Mouse (Mus musculus) lung, embryonic 14.5 days (tissue): ENCODE measurements at regions not wholly inside any gene's neighbourhood (a gene's known extent, or its start where the extent isn't known, plus 50 kb on each side); places are given as distances from the start of the nearest gene placed in this dataset.
A peak's percentile ranks its signal among the peaks of the same experiment; 100 is the strongest.

ENCODE experiments used
- ATAC-seq: fragments of 200-750 bp; cut with Nextera tagmentation; 2 replicates; pipeline ENCODE4 v1.8.0; 2017; ENCODE audit warnings: mild to moderate bottlenecking, moderate TSS enrichment, moderate library complexity; ENCODE audit not compliant: insufficient read depth
- DNase-seq: peaks from one replicate; pipeline ENCODE4 v3.0.0-alpha.2; 2015
- H3K27ac ChIP-seq: fragments of 300-500 bp; sonication (generic); 2 replicates; pipeline ENCODE4 v1.5.1; 2014; ENCODE audit warnings: low read depth, mild to moderate bottlenecking, moderate library complexity
- H3K27me3 ChIP-seq: fragments of 300-500 bp; sonication (generic); 2 replicates; pipeline ENCODE4 v1.6.1; 2014; ENCODE audit warnings: low read length, control low read depth; ENCODE audit not compliant: insufficient read depth
- H3K36me3 ChIP-seq: fragments of 300-500 bp; sonication (generic); 2 replicates; pipeline ENCODE4 v1.6.1; 2014; ENCODE audit warnings: control low read depth; ENCODE audit not compliant: insufficient read depth
- H3K4me1 ChIP-seq: fragments of 300-500 bp; sonication (generic); 2 replicates; pipeline ENCODE4 v1.6.1; 2014; ENCODE audit warnings: antibody characterized with exemption, control low read depth; ENCODE audit not compliant: insufficient read depth
- H3K4me2 ChIP-seq: fragments of 300-500 bp; sonication (generic); 2 replicates; pipeline ENCODE4 v1.6.1; 2014; ENCODE audit warnings: mild to moderate bottlenecking
- H3K4me3 ChIP-seq: fragments of 300-500 bp; sonication (generic); 2 replicates; pipeline ENCODE4 v1.5.1; 2014; ENCODE audit warnings: low read depth, low read length
- H3K9ac ChIP-seq: fragments of 300-500 bp; sonication (generic); 2 replicates; pipeline ENCODE4 v1.6.1; 2014
- H3K9me3 ChIP-seq: fragments of 300-500 bp; sonication (generic); 2 replicates; pipeline ENCODE4 v1.6.1; 2016; ENCODE audit warnings: low read depth, low read length, control low read depth
- CTCF ChIP-seq: IDR thresholded peaks from 2 replicates; pipeline ENCODE4 v1.5.1; 2016; ENCODE audit warnings: antibody characterized with exemption, low read depth
- WGBS: fragments of 180-500 bp; shearing (Covaris S2); extraction: QIAGEN DNeasy Blood & Tissue Kit; methylation state at CpG from one replicate; pipeline ENCODE4 v1.1.7; 2014; 5-methylcytosine and 5-hydroxymethylcytosine counted together

DNA sequence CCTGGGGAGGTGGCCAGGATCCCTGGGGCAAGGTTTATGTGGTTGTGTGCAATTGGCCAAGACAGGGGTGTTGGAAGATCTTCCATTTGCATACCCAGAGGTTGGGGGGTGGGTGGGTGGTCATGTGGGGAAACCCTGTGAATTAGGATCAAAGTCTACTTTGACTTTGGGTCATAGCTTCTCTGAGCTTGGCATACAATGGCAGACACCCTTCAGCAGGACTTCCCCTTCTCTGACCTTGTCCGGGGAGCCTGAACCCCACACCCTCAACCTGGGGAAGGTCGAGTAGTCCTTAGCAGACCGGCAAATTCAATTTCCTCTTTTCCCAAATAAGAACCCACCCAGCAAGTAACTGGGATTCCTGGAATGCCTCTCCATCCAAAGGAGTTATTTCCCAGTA lies 113.7 kb upstream of the Sfswap start:
- H3K9me3 ChIP-seq: no peaks in the 10 kb centered on the region
- ATAC-seq: no peak
- no peak overlapping the region for H3K4me3 ChIP-seq
- no peak overlapping the region for H3K4me2 ChIP-seq
- no peak overlapping the region for H3K9ac ChIP-seq
- DNase-seq: no peak
- TF ChIP-seq CTCF: no peak
- no peak overlapping the region for H3K27ac ChIP-seq
- 39% methylated on average over 3 of the region's 3 CpGs for WGBS
- no peaks in the 10 kb centered on the region for H3K27me3 ChIP-seq
- no peaks in the 10 kb centered on the region for H3K36me3 ChIP-seq
- H3K4me1 ChIP-seq: no peaks in the 10 kb centered on the region

DNA sequence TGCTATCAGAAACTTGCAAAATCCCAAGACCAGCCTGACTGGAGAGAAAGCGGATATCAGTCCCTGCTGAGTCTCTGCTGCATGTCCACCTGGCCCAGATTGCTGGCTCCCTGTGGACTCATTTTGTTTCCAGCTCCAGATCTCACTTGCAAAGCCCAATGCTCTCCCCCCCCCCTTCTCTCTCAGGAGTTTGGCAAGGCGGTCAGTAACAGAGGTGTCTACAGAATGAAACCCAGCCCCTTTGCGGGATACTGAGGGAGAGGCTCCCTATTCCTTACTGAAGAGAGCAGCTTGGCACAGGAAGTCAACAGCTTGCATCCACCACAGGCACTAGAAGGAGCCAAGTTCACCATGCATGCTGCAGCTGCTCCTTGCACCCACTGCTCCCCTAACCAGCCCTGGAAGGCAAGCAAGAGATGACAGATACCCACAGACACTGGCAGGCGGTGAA lies 110.1 kb upstream of the Sfswap start:
- no peak for TF ChIP-seq CTCF
- Histone ChIP-seq H3K9me3 (no peaks in the 10 kb centered on the region), H3K27ac (no peak overlapping the region), H3K4me2 (no peak overlapping the region), H3K4me3 (no peak overlapping the region), H3K4me1 (no peaks in the 10 kb centered on the region), H3K27me3 (no peaks in the 10 kb centered on the region), H3K9ac (no peak overlapping the region), H3K36me3 (no peaks in the 10 kb centered on the region)
- no peak for ATAC-seq
- 48% methylated on average over 4 of the region's 4 CpGs for WGBS
- peak; percentile 24 for DNase-seq

DNA sequence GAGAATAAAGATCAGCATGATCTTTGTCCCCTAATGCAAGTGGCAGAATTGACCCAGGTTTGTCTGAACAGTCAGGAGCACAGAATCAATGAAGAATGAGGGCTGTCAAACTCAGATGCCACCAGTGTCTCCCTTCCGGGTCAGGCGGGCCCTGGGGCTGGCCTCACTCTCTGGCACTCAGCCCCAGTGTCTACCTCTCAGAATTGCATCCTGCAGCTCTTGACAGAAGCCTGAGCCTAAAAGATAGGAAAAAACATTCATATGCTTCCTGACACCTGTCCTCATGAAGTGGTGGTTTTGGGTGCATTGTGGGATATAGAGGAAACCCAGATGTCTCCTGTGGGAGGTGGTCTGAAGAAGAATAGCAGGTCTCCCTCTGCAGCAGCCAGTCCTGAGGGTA lies 107.9 kb upstream of the Sfswap start:
- TF ChIP-seq CTCF: no peak
- Histone ChIP-seq H3K4me3 (no peak overlapping the region), H3K27ac (no peak overlapping the region), H3K9ac (no peak overlapping the region), H3K9me3 (no peaks in the 10 kb centered on the region), H3K27me3 (no peaks in the 10 kb centered on the region), H3K4me1 (no peaks in the 10 kb centered on the region), H3K4me2 (no peak overlapping the region), H3K36me3 (no peaks in the 10 kb centered on the region)
- ATAC-seq (no peak), DNase-seq (no peak)
- 79% methylated on average over 2 of the region's 2 CpGs for WGBS

DNA sequence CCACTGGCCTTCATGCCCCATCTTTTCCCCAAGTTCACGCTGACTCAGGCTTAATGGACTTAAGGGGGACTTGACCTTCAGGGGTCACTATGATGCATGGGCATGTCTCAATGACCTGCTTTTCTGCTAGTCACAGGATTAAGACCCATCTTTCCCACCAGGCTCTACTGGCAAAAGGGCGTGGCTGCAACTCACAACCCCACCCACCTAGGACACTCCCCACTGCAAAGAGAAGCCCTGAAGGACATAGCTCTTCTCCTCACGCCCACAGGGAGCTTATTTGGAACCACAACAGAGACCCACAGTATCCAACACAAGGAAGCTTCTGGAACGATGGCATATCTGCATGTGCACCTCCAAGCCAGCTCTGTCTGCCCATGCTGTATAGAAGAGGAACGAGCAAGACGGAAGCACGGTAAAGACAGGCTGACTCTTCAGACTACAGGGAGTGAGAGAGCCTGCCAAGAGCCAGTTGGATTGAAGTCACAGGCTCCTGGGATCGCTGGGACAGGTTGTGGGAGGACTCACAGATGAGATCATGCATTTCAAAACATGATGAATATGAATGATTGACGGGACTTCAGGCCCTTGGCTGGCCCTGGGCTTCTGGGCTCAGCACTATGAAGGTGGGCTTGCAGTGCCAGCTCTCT lies 107.3 kb upstream of the Sfswap start:
- no peak for ATAC-seq
- no peak for DNase-seq

DNA sequence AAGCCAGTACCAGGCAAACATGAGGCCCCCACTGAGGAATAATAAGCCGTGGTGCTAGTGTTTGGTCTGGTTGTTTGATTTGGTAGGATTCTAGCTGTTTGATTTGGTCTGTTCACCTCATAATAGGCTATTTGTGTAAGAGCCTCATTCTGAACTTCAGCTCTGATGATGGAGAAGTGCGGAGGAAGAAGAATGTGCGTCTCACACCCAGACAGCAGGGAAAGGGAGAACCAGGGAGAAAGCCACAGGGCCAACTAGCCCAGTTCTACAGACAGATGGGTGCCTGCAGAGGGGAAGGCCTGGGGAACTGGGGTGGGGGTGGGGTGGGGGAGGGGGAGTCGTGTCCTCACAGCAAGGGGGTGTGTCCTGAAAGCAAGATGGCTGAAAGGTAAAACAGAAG lies 106.6 kb upstream of the Sfswap start:
- ATAC-seq (no peak), DNase-seq (no peak)
- Histone ChIP-seq H3K36me3 (no peaks in the 10 kb centered on the region), H3K9ac (no peak overlapping the region), H3K9me3 (no peaks in the 10 kb centered on the region), H3K27ac (no peak overlapping the region), H3K4me1 (no peaks in the 10 kb centered on the region), H3K4me2 (no peak overlapping the region), H3K27me3 (no peaks in the 10 kb centered on the region), H3K4me3 (no peak overlapping the region)
- no peak for TF ChIP-seq CTCF
- WGBS: 43% methylated on average over 4 of the region's 4 CpGs

More for the DNA sequence above, 107.3 kb upstream of the Sfswap start:
- no peak overlapping the region for H3K4me3 ChIP-seq
- 65% methylated on average over 9 of the region's 9 CpGs for WGBS
- no peak overlapping the region for H3K4me2 ChIP-seq
- H3K27ac ChIP-seq: no peak overlapping the region
- H3K9ac ChIP-seq: no peak overlapping the region
- H3K9me3 ChIP-seq: no peaks in the 10 kb centered on the region
- no peaks in the 10 kb centered on the region for H3K27me3 ChIP-seq
- no peak for TF ChIP-seq CTCF
- no peaks in the 10 kb centered on the region for H3K36me3 ChIP-seq
- no peaks in the 10 kb centered on the region for H3K4me1 ChIP-seq

DNA sequence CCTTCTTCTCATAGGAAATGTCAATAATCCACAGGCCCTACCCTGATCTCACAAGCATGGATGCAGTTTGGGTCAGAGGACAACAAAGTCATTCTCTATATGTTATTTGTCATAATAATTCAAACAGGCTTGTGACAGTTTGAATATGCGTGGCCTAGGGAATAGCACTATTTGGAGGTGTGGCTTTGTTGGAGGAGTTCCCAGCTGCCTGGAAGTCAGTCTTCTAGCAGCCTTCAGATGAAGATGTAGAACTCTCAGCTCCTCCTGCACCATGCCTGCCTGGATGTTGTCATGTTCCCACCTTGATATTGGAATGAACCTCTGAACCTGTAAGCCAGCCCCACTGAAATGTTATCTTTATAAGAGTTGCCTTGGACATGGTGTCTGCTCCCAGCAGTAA lies 103.7 kb upstream of the Sfswap start:
- no peaks in the 10 kb centered on the region for H3K27me3 ChIP-seq
- H3K4me3 ChIP-seq: no peak overlapping the region
- no peak overlapping the region for H3K9ac ChIP-seq
- H3K4me2 ChIP-seq: no peak overlapping the region
- no peaks in the 10 kb centered on the region for H3K4me1 ChIP-seq
- H3K27ac ChIP-seq: no peak overlapping the region
- no peaks in the 10 kb centered on the region for H3K9me3 ChIP-seq
- DNase-seq (no peak), ATAC-seq (no peak)
- no peaks in the 10 kb centered on the region for H3K36me3 ChIP-seq
- no peak for TF ChIP-seq CTCF
- 47% methylated on average over 1 of the region's 1 CpGs for WGBS

DNA sequence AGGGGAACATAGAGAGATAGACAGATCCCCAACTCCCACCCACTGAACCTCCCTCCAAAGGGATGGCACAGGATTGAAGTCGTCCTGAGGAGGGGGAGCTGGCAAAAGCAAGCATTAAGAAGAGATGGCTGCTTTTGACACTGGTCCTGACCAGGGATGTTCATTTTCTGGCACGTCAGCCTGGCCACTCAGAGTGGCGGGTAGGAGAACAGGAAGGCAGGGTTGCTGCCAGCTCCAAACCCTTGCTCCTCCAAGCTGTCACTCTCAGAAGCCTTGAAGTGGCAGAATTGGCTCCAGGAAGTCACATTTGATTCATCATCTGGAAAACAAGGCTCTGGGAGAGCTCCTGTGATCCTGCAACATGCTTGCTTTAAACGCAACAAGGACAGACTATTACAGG lies 94.8 kb upstream of the Sfswap start:
- Histone ChIP-seq H3K4me3 (no peak overlapping the region), H3K4me1 (no peaks in the 10 kb centered on the region), H3K27ac (no peak overlapping the region), H3K9ac (no peak overlapping the region), H3K4me2 (no peak overlapping the region), H3K9me3 (no peaks in the 10 kb centered on the region), H3K36me3 (no peaks in the 10 kb centered on the region), H3K27me3 (no peaks in the 10 kb centered on the region)
- WGBS: 44% methylated on average over 4 of the region's 4 CpGs
- DNase-seq: no peak
- TF ChIP-seq CTCF: no peak
- ATAC-seq: no peak
